Mouse (Mus musculus) embryonic stem cell, embryonic (primary cell): ENCODE data around the gene Syne1.

Source experiments
- CTCF ChIA-PET, 4 experiments: fragments of 300-600 bp in 2 of 4; fragments of 350-600 bp in 2 of 4; sonication (Branson Sonifier 250); formaldehyde crosslinking; loops; one replicate each; lab custom pipeline; 2022; ENCODE audit warnings: inconsistent platforms in 2 of 4; lab: Charles Lee
- POLR2A ChIA-PET, 4 experiments: fragments of 300-600 bp in 2 of 4; fragments of 350-600 bp in 2 of 4; sonication (Branson Sonifier 250); formaldehyde crosslinking; loops; one replicate each; lab custom pipeline; 2022; ENCODE audit warnings: antibody characterized with exemption in 4 of 4, inconsistent platforms in 1 of 4; lab: Charles Lee

The Syne1 gene

GRCm38 (mm10) chr10:5167481-5167880 lies 383.8 kb downstream of the Syne1 start:
- ChIA-PET CTCF (interaction anchor here in 1 of 4 experiments (0.6 kb wide), 1 partner anchor 121 kb away, joined by 11 read pairs; no protein-coding TSS in a partner anchor), POLR2A (no interaction called here)

DNA sequence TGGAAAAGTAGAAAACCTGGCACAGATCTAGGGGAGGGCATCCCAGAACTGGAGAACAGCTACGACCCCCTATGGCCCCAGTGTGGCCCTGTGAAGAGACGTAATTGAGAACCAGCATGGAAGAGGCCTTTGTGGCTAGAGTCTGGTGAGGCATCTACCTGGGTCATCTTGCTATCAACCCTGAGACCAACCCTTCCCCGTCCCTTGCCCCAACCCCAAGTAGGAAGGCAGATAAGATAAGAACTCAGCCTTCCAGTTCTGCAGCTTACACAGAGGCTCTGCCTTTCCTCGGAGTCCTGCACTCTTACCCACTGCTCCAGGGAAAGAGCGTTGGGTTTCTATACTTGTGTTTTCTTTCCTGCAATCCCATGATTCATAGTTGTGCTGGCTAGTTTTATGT lies 385.8 kb downstream of the Syne1 start:
- ChIA-PET CTCF (interaction anchor here in 1 of 4 experiments (1.3 kb wide), 1 partner anchor 18 kb away, joined by 4 read pairs; no protein-coding TSS in a partner anchor), POLR2A (interaction anchor here in 2 of 4 experiments (0.6 to 1.0 kb wide), 2 partner anchors 9 to 15 kb away, joined by 3 to 4 read pairs; no protein-coding TSS in a partner anchor)

GRCm38 (mm10) chr10:5163770-5164169 lies 387.5 kb downstream of the Syne1 start:
- ChIA-PET POLR2A (no interaction called here), CTCF (no interaction called here)

DNA sequence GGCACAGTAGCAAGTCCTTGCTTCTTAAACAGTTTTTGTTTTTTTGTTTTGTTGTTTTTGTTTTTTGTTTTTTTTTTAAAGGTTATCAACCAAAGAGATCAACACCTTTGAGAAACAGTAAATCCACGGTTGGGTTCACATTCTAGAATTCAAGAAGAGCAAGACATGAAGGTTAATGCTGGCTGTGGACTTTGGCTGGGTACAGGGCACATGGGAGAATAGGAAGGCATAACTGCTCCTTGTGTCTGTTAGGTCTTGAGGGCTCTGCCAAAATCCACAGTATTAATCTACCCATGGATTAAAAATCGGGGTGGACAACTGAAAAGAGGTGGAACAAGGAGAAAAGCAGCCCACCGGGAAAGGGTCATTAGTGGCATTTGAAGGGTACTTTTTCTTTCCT lies 388.0 kb downstream of the Syne1 start:
- POLR2A ChIA-PET, result no interaction called here
- CTCF ChIA-PET, result no interaction called here

DNA sequence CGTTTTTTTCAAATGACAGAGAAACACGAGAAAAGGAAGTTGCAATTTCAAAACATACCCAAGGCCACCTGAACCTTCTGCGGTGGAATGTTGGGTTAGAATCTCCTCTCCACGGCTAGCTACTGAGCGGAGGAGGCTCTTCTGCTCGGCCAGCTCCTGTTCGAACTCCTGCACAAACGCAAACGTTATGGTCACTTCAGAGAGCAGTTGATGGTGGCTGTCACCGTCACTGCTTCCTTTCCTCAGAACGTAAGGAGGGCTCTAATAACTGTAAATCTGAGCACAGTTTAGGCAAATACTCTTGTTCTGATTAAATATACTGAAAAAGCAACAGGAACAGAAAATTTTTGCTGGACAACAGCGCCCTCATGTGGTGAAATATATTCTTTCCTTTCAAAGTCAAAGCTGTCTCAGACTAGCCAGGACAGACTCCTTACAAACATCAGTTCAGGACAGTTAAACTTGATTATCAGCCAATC lies 389.8 kb downstream of the Syne1 start:
- ChIA-PET POLR2A (interaction anchor here in 2 of 4 experiments (0.7 to 1.3 kb wide), 3 partner anchors 30 to 729 kb away, joined by 3 read pairs; partner anchors contain the start of gene Armt1 (in 1 of the 2)), CTCF (interaction anchor here (0.5 to 1.7 kb wide), 33 partner anchors 9 to 1420 kb away, joined by 3 to 15 read pairs (median 3); no protein-coding TSS in a partner anchor)

DNA sequence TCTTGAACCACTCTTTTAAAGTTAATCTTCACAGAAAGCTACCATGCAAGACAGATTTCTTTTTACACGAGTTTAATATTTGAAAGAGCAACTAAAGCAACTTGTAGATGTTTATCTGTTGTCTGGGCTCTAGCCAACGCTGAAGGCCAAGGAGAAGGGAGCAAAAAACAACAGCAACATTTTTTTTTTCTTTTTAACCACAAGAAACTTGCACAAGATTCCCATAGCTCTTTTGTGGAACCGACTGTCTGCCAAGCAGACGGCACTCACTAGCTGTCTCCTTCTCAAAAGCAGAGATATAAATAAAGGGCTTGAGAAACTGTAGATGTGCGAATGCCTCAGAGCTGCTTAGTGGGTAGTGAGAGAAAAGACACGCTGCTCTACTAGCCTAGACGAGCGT lies 391.6 kb downstream of the Syne1 start:
- CTCF ChIA-PET, result interaction anchor here in 1 of 4 experiments (0.7 kb wide), 1 partner anchor 68 kb away, joined by 4 read pairs; no protein-coding TSS in a partner anchor
- POLR2A ChIA-PET, result interaction anchor here in 1 of 4 experiments (0.6 to 1.3 kb wide), 2 partner anchors 205 to 310 kb away, joined by 3 read pairs; no protein-coding TSS in a partner anchor

- CTCF ChIA-PET, result interaction anchor here in 1 of 4 experiments (1.0 kb wide), 1 partner anchor 8 kb away, joined by 5 read pairs; no protein-coding TSS in a partner anchor
- POLR2A ChIA-PET, result no interaction called here
These were observed 398.2 kb downstream of the Syne1 start for GRCm38 (mm10) chr10:5153047-5153446.

DNA sequence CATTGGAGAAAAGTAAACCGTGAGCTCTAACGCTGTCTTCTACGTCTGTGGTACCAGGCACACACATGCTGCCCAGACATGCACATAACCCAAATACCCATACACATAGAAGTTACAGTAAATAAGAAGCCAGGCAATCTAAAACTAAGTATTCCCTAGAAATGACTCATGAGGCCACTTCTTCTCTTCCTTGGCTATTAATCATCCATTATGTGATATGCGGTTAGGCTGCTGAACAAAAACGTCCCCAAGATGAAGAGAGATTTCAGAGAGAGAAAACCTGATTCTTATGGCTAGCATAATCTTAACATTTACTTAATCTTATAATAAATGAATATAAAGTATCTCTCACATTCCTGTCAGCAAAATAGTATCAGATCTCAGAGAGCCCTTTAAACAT lies 409.8 kb downstream of the Syne1 start:
- CTCF ChIA-PET, result no interaction called here

GRCm38 (mm10) chr10:5139932-5140264 lies 411.4 kb downstream of the Syne1 start:
- POLR2A ChIA-PET, result no interaction called here
- CTCF ChIA-PET, result interaction anchor here in 1 of 4 experiments (0.6 kb wide), 1 partner anchor 528 kb away, joined by 4 read pairs; no protein-coding TSS in a partner anchor

More for the DNA sequence above, 409.8 kb downstream of the Syne1 start:
- POLR2A ChIA-PET, result no interaction called here

DNA sequence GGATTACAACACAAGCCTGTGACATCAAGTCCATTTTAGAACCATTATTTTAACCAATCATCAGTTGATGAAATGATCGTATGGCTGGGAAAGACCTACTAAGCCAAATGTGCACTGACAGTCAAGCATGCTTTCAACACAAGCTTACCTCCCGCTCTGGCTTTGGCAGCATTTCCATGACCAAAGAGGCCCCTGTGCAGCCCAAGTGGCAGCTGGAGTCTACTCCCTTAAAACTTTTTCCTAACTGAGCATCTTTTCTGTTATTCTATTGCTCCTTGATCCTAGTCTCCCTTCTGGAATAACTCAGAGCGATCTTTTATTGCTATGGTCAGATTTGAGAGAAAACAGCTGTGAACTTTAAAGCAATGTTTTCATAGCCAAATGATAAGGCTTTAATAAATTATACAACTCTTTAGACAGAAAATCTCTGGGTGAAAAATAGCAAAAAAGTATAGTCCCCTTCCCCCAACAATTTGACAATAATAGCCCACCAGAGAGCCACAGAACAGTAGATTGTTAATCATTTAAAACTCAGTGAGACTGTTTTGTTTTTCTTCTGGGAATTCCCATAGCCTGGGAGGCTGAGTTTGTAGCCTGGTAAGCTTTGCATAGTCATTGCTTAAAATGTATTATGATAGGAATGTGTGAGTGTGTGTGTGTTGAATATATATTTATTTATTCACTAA lies 411.9 kb downstream of the Syne1 start:
- POLR2A ChIA-PET, result no interaction called here

GRCm38 (mm10) chr10:5132050-5132449 lies 419.2 kb downstream of the Syne1 start:
- POLR2A ChIA-PET, result interaction anchor here in 1 of 4 experiments (0.6 kb wide), 1 partner anchor 29 kb away, joined by 3 read pairs; no protein-coding TSS in a partner anchor
- CTCF ChIA-PET, result no interaction called here

More for the DNA sequence above, 411.9 kb downstream of the Syne1 start:
- CTCF ChIA-PET, result interaction anchor here in 1 of 4 experiments (0.6 kb wide), 1 partner anchor 528 kb away, joined by 4 read pairs; no protein-coding TSS in a partner anchor

- ChIA-PET CTCF (no interaction called here), POLR2A (no interaction called here)
These were observed 420.8 kb downstream of the Syne1 start for GRCm38 (mm10) chr10:5130495-5130894.

GRCm38 (mm10) chr10:5124757-5125156 lies 426.5 kb downstream of the Syne1 start:
- POLR2A ChIA-PET, result no interaction called here
- CTCF ChIA-PET, result no interaction called here

DNA sequence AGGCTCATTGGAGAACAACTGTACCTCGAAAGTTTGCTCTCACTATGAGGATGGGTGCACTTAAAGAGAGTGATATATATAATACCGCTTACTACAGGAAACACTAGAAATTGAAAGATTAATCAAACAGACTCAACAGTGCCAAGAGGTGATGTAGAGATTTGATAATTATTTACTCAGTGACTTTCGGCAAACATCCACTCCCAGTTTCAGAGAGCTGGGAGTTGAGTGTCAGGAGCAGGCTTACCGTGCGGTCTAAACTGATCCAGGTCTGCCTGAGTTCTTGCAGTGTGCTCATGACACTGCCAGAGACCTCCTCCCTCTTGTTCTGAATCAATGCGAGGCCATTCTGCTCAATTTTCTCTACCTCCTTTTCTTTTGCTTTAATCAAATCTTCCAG lies 434.6 kb downstream of the Syne1 start:
- CTCF ChIA-PET, result no interaction called here

DNA sequence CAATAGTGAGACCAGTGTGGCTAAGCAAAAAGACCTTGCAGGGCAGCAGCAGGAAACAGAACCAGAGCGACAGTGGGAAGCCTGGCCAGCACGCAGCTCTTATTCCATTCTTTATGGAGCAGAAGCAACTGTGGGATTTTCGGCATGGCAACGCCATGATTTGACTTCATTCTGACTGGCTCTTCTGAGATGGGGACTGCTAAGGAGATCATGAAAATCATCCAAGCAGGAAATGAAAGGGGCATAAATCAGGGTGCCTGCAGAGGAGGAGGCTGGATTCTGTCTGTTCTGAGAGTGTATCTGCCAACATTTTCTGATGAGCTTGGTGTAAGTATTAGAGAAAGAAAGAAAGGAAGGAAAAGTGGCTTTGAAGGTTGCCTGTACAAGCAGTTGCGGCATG lies 435.1 kb downstream of the Syne1 start:
- ChIA-PET CTCF (no interaction called here), POLR2A (no interaction called here)

More for the DNA sequence above, 434.6 kb downstream of the Syne1 start:
- POLR2A ChIA-PET, result no interaction called here

- CTCF ChIA-PET, result no interaction called here
These were observed 440.5 kb downstream of the Syne1 start for GRCm38 (mm10) chr10:5110773-5111172.

DNA sequence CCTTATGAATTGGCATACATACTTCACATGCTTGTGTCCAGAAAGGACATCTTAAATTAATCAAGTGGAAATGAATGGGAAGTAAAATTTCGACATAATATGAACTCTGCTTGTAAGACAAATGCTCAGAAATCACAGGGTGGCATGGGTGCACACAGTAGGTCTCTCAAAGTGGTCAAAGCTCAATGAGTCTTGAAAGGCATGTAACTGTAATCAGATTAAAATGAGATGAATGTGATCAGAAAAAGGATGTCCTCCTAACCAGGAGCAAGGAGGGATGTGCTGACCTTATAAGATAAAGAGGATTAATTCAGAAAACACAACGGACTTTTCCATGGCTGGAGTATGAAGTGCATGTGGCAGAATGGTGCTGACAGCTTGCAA lies 453.5 kb downstream of the Syne1 start:
- POLR2A ChIA-PET, result interaction anchor here in 1 of 4 experiments (0.8 kb wide), 1 partner anchor 19 kb away, joined by 3 read pairs; no protein-coding TSS in a partner anchor
- CTCF ChIA-PET, result no interaction called here

More at GRCm38 (mm10) chr10:5110773-5111172, 440.5 kb downstream of the Syne1 start:
- POLR2A ChIA-PET, result interaction anchor here in 1 of 4 experiments (0.6 kb wide), 1 partner anchor 868 kb away, joined by 3 read pairs; no protein-coding TSS in a partner anchor

DNA sequence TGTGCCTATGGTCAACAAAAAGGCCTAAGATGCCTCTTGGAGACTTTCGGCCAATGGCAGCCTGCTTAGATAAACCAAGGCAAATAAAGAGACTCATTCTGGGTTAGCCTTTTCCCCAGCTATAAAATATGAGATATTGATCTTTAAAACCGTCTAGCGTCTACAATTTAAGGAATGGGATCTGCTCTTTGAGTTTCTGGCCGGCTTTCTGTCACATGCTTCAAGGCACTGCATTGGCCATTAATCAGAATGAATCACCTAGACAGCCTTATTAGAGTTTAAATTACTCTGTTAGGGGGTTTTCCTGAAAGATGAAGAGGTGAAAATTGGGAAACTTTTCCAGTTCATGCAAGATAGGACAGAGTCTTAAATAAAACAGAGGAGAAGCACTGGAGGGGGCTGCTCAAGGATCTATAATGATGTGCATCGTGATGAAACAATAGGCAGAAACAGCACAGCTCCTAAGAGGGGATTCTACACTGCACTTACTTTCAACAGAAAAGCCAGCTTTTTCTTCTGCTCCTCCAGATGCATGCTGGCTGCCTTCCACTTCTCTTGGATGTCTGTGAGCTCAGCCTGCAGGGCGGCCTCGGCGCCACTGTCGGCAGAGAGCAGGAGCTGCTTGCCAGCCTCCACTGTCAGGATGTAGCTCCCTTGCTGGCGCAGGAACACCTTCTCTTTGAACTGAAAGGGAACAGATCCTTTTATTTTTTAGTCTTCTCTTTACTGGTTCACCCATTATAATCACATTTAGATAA lies 454.1 kb downstream of the Syne1 start:
- CTCF ChIA-PET, result no interaction called here

GRCm38 (mm10) chr10:5089133-5089532 lies 462.1 kb downstream of the Syne1 start:
- POLR2A ChIA-PET, result no interaction called here

More for the DNA sequence above, 454.1 kb downstream of the Syne1 start:
- POLR2A ChIA-PET, result interaction anchor here in 1 of 4 experiments (0.8 kb wide), 1 partner anchor 18 kb away, joined by 3 read pairs; no protein-coding TSS in a partner anchor

More at GRCm38 (mm10) chr10:5089133-5089532, 462.1 kb downstream of the Syne1 start:
- CTCF ChIA-PET, result interaction anchor here in 1 of 4 experiments (0.7 kb wide), 1 partner anchor 58 kb away, joined by 3 read pairs; no protein-coding TSS in a partner anchor
